Mouse (Mus musculus) liver, postnatal 0 days (tissue): ENCODE measurements at regions not wholly inside any gene's neighbourhood (a gene's known extent, or its start where the extent isn't known, plus 50 kb on each side); places are given as distances from the start of the nearest gene placed in this dataset.

Source experiments
- ATAC-seq: fragments of 200-750 bp; cut with Nextera tagmentation; 2 replicates; pipeline ENCODE4 v1.8.0; 2017; ENCODE audit warnings: mild to moderate bottlenecking, moderate library complexity
- DNase-seq: peaks from one replicate; pipeline ENCODE4 v3.0.0-alpha.2; 2016
- H3K27ac ChIP-seq: fragments of 300-500 bp; sonication (generic); 2 replicates; pipeline ENCODE4 v1.5.1; 2014; ENCODE audit warnings: antibody characterized with exemption, moderate library complexity, mild to moderate bottlenecking, low read depth
- H3K27me3 ChIP-seq: fragments of 300-500 bp; sonication (generic); 2 replicates; pipeline ENCODE4 v1.6.1; 2014; ENCODE audit warnings: low read length, control low read depth, mixed read lengths; ENCODE audit not compliant: insufficient read depth
- H3K36me3 ChIP-seq: fragments of 300-500 bp; sonication (generic); replicated peaks from 2 replicates; pipeline ENCODE4 v1.6.1; 2014; ENCODE audit warnings: mild to moderate bottlenecking, control low read depth, low read length, moderate library complexity, mixed read lengths; ENCODE audit not compliant: insufficient read depth
- H3K4me1 ChIP-seq: fragments of 300-500 bp; sonication (generic); 2 replicates; pipeline ENCODE4 v1.6.1; 2014; ENCODE audit warnings: antibody characterized with exemption, mild to moderate bottlenecking, control low read depth; ENCODE audit not compliant: insufficient read depth
- H3K4me2 ChIP-seq: fragments of 300-500 bp; sonication (generic); 2 replicates; pipeline ENCODE4 v1.6.1; 2014; ENCODE audit warnings: low read depth, mild to moderate bottlenecking, low read length, moderate library complexity, mixed read lengths
- H3K4me3 ChIP-seq: fragments of 300-500 bp; sonication (generic); 2 replicates; pipeline ENCODE4 v1.5.1; 2014; ENCODE audit warnings: low read depth, low read length
- H3K9ac ChIP-seq: fragments of 300-500 bp; sonication (generic); replicated peaks from 2 replicates; pipeline ENCODE4 v1.6.1; 2014; ENCODE audit warnings: mild to moderate bottlenecking, moderate library complexity
- H3K9me3 ChIP-seq: fragments of 300-500 bp; sonication (generic); 2 replicates; pipeline ENCODE4 v1.6.1; 2016; ENCODE audit warnings: mild to moderate bottlenecking, control low read depth, low read length, mixed read lengths
- CTCF ChIP-seq: sonication (generic); IDR thresholded peaks from 2 replicates; pipeline ENCODE4 v1.5.1; 2016; ENCODE audit warnings: antibody characterized with exemption, low read depth
- EP300 ChIP-seq: IDR thresholded peaks from 2 replicates; pipeline ENCODE4 v1.6.1; 2016; ENCODE audit warnings: antibody characterized with exemption, low read depth, mild to moderate bottlenecking
- WGBS: fragments of 180-500 bp; shearing (Covaris S2); extraction: QIAGEN DNeasy Blood & Tissue Kit; methylation state at CpG from one replicate; pipeline ENCODE4 v1.1.7; 2014; ENCODE audit not compliant: insufficient replicate concordance; 5-methylcytosine and 5-hydroxymethylcytosine counted together

GRCm38 (mm10) chr2:131745381-131745895 is 114.1 kb downstream of the Erv3 start:
- no peak for DNase-seq

GRCm38 (mm10) chr2:131744957-131745356 is 114.6 kb downstream of the Erv3 start:
- ATAC-seq (no peak), DNase-seq (no peak)
- no peaks in the 10 kb centered on the region for H3K9me3 ChIP-seq
- no peak overlapping the region for H3K4me2 ChIP-seq
- TF ChIP-seq EP300, result no peak
- TF ChIP-seq CTCF, result no peak
- no peak overlapping the region for H3K27ac ChIP-seq
- H3K9ac ChIP-seq, result no peak overlapping the region
- H3K4me1 ChIP-seq, result no peaks in the 10 kb centered on the region
- WGBS, result 78% methylated on average over 9 of the region's 9 CpGs
- no peaks in the 10 kb centered on the region for H3K27me3 ChIP-seq
- H3K4me3 ChIP-seq, result no peak overlapping the region
- H3K36me3 ChIP-seq, result no peaks in the 10 kb centered on the region

More at GRCm38 (mm10) chr2:131745381-131745895, 114.1 kb downstream of the Erv3 start:
- H3K27ac ChIP-seq, result no peak overlapping the region
- no peaks in the 10 kb centered on the region for H3K4me1 ChIP-seq
- ATAC-seq, result no peak
- H3K4me2 ChIP-seq, result no peak overlapping the region
- TF ChIP-seq CTCF, result no peak
- no peak for TF ChIP-seq EP300
- H3K9me3 ChIP-seq, result no peaks in the 10 kb centered on the region
- H3K4me3 ChIP-seq, result no peak overlapping the region
- H3K27me3 ChIP-seq, result no peaks in the 10 kb centered on the region
- no peak overlapping the region for H3K9ac ChIP-seq
- WGBS, result 73% methylated on average over 5 of the region's 5 CpGs
- no peaks in the 10 kb centered on the region for H3K36me3 ChIP-seq

- H3K36me3 ChIP-seq, result no peaks in the 10 kb centered on the region
- TF ChIP-seq EP300 (no peak), CTCF (no peak)
- no peak overlapping the region for H3K4me3 ChIP-seq
- 86% methylated on average over 5 of the region's 5 CpGs for WGBS
- no peaks in the 10 kb centered on the region for H3K4me1 ChIP-seq
- H3K9ac ChIP-seq, result no peak overlapping the region
- H3K27me3 ChIP-seq, result no peaks in the 10 kb centered on the region
- DNase-seq (no peak), ATAC-seq (no peak)
- H3K4me2 ChIP-seq, result no peak overlapping the region
- no peaks in the 10 kb centered on the region for H3K9me3 ChIP-seq
- no peak overlapping the region for H3K27ac ChIP-seq
These were observed 119.1 kb downstream of the Erv3 start for GRCm38 (mm10) chr2:131740456-131740855.

GRCm38 (mm10) chr2:131739022-131739421 is 120.5 kb downstream of the Erv3 start:
- no peak overlapping the region for H3K27ac ChIP-seq
- H3K27me3 ChIP-seq, result no peaks in the 10 kb centered on the region
- no peak overlapping the region for H3K4me2 ChIP-seq
- DNase-seq, result no peak
- WGBS, result 60% methylated on average over 4 of the region's 4 CpGs
- no peaks in the 10 kb centered on the region for H3K36me3 ChIP-seq
- H3K9ac ChIP-seq, result no peak overlapping the region
- no peaks in the 10 kb centered on the region for H3K9me3 ChIP-seq
- no peaks in the 10 kb centered on the region for H3K4me1 ChIP-seq
- TF ChIP-seq CTCF, result no peak
- no peak for TF ChIP-seq EP300
- no peak overlapping the region for H3K4me3 ChIP-seq
- no peak for ATAC-seq

GRCm38 (mm10) chr2:131734740-131735378 is 124.7 kb downstream of the Erv3 start:
- no peak for DNase-seq
- WGBS, result 85% methylated on average over 6 of the region's 6 CpGs
- no peaks in the 10 kb centered on the region for H3K27me3 ChIP-seq
- no peak for TF ChIP-seq CTCF
- no peak for TF ChIP-seq EP300
- H3K27ac ChIP-seq, result no peak overlapping the region
- H3K9me3 ChIP-seq, result no peaks in the 10 kb centered on the region
- no peak for ATAC-seq
- H3K9ac ChIP-seq, result no peak overlapping the region
- no peaks in the 10 kb centered on the region for H3K36me3 ChIP-seq
- no peak overlapping the region for H3K4me2 ChIP-seq
- no peaks in the 10 kb centered on the region for H3K4me1 ChIP-seq
- no peak overlapping the region for H3K4me3 ChIP-seq

- TF ChIP-seq CTCF (no peak), EP300 (no peak)
- no peak overlapping the region for H3K4me2 ChIP-seq
- no peak overlapping the region for H3K4me3 ChIP-seq
- H3K27ac ChIP-seq, result no peak overlapping the region
- no peaks in the 10 kb centered on the region for H3K36me3 ChIP-seq
- ATAC-seq (no peak), DNase-seq (no peak)
- no peaks in the 10 kb centered on the region for H3K4me1 ChIP-seq
- 68% methylated on average over 3 of the region's 3 CpGs for WGBS
- H3K9ac ChIP-seq, result no peak overlapping the region
- H3K9me3 ChIP-seq, result 0 out of 2 replicates have a peak, but pooled peaks cover 5% of the 10 kb centered on the region
- H3K27me3 ChIP-seq, result no peaks in the 10 kb centered on the region
These were observed 133.0 kb downstream of the Erv3 start for GRCm38 (mm10) chr2:131726533-131726932.
